Mouse (Mus musculus) T-helper 17 cell (primary cell): ENCODE measurements around the gene Golph3.

ENCODE experiments used
- in situ Hi-C, 2 experiments: fragments of 300-600 bp; cut with MboI, MseI; formaldehyde crosslinking; loops; 1 replicate in 1 of 2; 2 replicates in 1 of 2; pipeline ENCODE4 v1.15.1; 2025; ENCODE audit warnings: high pct_unique_total_duplicates in 2 of 2

The Golph3 gene

DNA sequence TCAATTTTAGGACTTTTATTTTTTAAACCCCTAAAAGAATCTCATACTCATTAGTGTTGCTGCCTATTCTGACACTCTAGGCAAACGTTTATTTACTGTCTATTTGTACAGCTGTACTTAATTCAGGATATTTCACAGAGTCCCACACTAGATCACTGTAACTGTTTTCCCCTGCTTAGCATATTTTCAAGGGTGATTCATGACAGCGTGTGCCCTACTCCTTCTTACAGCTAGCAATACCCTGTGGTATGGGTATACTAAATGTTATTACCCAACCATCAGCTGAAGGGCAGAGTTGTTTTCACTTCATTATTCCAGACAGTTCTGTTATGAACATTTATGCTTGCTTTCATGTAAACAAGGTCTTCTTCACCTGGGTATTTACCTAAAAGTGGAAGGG is 5.3 kb upstream of the Golph3 start:
- in situ Hi-C loops: loop anchor here in 1 of 2 experiments (25.0 kb wide), 1 partner anchor 329 kb away; the partner anchor contains the start of gene Sub1

DNA sequence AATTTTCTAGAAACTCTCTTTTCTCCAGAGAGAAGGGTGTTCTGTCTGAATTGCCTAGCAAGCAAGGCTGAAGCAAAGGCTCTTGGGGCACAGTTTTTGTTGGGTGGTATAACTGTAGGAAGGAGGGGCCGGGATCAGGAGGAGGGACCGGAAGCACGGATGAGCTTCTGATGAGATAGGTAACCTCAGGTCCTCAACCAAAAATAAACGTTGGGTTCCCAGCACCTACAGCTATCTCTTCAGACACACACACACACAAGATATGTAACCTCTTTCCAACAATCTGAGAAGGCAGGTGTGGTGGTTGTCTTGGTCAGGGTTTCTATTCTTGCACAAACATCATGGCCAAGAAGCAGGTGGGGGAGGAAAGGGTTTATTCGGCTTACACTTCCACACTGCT is 4.0 kb upstream of the Golph3 start:
- in situ Hi-C loops: loop anchor here in 1 of 2 experiments (25.0 kb wide), 1 partner anchor 330 kb away; the partner anchor contains the start of gene Sub1

DNA sequence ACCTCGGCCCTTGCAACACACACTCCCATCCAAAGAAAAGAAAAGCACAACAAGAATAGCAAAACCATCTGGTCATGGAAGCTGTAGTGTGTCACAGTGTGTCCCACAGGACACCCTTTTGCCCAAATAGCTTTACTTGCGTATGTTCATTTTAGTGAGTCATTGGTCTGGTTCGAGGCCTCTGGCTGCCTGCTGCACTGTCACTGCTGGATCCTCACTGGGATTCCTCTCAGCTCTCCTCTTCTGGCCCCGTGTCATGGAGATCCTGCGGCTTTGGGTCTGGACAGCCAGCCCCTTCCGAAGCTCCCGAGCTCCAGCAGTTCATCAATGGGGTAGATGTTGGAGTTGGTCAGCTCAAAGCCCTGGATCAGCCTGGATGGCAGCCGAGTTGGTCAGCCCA is 2.8 kb upstream of the Golph3 start:
- in situ Hi-C loops: loop anchor here in 1 of 2 experiments (25.0 kb wide), 1 partner anchor 331 kb away; the partner anchor contains the start of gene Sub1

DNA sequence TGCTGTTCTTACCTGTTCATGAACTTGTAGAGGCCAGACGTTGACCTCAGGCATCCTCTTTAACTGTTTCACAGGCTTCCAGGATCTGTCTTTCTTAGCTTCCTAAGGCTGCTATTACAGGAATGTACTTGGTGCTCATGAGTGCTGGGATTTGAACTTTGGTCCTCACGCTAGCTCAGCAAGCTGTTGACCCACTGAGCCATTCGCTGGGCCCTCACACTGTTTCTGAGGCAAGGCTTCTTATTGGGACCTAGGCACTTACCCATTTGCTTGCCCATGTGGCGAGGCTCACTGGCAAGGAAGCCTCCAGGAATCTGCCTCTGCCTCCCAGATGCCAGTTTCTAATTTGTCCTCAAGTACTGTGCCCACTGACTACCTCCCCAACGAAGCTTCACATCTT is 1.4 kb upstream of the Golph3 start:
- in situ Hi-C loops: loop anchor here in 1 of 2 experiments (25.0 kb wide), 1 partner anchor 333 kb away; the partner anchor contains the start of gene Sub1

DNA sequence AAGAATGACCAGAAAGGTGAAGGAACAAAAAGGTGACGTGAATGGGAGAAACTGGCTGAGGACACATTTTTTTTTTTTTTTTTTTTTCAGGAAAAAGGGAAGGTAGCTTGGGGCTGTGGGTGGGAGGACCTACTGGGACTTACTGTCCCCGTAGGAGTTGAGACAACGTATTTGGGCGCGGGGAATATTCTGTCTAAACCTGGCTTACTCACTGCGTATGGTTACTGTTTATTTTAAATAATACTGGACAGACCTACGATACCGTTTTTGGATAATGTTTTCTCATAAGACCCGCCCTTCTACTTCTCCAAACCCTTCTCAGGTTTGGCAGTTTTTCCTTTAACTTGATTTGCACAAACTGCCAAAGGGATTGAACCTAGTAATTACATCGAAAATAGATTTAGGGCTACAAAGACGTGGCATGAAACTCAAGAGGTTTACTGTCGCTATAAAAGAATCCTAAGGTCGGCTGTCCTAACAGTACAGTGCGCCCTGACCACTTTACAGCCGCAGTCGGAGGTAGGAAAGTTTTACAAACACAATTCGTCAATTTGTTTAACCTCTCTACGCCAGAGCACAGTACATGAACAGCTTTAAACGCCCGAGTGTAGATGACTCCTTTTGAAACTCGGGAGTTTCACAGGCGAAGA is 684 bp upstream of the Golph3 start:
- in situ Hi-C loops: loop anchor here in 1 of 2 experiments (25.0 kb wide), 1 partner anchor 333 kb away; the partner anchor contains the start of gene Sub1

DNA sequence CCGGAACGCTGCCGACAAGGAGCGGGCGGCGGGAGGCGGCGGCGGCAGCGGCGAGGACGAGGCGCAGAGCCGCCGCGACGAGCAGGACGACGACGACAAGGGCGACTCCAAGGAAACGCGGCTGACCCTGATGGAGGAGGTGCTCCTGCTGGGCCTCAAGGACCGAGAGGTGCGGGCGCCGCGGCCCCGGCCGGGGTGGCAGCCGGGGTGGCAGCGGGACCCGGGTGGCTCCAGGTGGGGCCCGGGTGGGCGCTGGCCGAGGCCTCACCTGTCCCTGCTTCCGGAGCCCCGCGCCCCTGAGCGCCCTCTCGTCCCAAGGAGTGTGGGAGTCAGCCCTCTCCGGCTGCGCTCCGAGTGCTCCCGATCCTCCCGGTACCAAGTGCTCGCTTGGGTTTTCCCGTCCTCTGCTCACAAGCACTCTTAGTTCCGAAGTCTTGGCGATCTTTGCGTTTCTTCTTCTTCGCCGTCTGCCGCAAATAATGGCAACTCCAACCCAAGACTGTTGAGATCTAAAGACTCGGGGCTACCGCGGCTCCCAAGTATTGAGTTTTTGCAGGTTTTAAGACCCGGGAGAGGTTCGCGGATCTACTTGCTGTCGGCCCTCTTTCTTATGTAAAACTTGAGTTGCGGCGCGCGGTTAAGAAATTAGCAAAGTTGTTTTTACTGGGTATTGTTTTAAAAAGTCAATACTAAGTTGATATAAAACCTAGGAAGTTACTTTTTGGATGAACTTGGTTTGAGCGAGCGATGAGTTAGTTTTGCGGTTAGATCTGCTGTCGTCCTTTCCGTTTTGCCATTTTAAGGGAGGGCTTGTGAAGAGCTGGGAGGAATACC is 755 bp downstream of the Golph3 start, which contains the start of gene 1810049J17Rik:
TSS of gene 1810049J17Rik (minus strand) at position 112 of the 834 bp plus-strand sequence.
- in situ Hi-C loops: loop anchor here in 1 of 2 experiments (25.0 kb wide), 1 partner anchor 335 kb away; the partner anchor contains the start of gene Sub1

DNA sequence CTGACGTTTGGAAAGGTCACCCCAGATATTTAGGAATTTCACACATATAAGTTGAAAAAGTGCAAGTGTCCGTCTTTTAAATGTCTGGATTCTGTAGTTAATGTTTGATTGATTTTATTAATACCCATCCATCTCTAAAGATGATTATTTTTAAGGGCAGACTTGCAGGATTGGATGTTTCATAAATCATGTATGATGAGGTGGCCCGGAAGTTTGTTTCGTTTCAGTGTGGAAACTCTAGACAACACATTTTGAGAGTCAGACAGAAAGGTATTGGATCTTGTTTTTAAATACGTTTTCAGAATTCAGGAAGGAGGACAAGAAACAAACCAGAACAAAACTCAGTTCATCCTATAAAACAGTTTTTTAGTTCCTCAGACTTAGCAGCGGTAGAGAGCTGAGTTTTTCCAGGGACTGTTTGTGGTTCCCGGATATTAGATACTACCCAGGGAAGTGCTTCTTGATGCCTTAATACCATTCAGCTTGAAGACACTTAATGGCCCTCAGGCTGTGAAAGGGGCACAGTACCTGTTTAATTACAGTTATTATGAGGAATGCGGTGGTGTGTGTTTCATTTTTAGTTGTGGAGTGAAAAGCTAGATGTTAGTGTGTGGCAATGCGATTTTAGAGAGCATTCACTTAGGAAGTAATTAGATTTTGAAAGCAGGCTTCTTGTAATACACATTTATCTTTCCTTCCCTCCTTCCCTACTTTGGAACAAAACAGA is 1.6 kb downstream of the Golph3 start:
- in situ Hi-C loops: loop anchor here in 1 of 2 experiments (25.0 kb wide), 1 partner anchor 336 kb away; the partner anchor contains the start of gene Sub1

DNA sequence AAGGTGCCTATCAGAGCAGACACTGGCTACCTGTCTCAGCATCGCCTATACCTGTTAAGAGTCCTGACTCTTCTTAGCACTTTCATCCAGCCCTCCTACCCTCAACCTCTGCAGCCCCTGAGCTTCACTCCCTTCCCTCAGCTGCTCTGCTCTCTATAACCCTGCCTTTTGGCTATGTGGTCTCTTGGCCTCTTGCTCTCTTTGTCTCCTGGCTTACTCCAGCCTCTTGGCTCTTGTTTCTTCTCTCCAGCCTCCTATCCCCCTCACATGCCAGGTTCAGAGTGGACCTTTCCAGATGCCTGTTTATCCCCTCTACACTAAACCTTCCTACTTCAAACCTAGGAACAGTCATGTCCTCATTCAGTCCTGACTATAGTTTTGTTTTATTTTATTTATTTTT is 3.1 kb downstream of the Golph3 start:
- in situ Hi-C loops: loop anchor here in 1 of 2 experiments (25.0 kb wide), 1 partner anchor 337 kb away; the partner anchor contains the start of gene Sub1

DNA sequence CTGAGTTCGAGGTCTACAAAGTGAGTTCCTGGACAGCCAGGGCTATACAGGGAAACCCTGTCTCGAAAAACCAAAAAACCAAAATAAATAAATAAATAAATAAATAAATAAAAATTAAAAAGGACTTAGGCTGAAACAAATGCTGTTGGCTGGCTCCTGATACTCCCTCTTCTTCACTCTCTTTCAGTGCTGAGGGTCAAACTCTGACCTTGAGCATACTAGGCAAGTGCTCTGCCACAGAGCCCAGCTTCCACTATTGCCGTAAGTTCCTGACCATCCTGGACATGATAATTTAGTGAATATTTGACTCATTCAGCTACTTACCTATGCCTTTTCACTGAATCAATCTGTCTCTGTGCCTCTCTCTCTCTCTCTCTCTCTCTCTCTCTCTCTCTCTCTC is 9.1 kb downstream of the Golph3 start:
- in situ Hi-C loops: no loop called here

DNA sequence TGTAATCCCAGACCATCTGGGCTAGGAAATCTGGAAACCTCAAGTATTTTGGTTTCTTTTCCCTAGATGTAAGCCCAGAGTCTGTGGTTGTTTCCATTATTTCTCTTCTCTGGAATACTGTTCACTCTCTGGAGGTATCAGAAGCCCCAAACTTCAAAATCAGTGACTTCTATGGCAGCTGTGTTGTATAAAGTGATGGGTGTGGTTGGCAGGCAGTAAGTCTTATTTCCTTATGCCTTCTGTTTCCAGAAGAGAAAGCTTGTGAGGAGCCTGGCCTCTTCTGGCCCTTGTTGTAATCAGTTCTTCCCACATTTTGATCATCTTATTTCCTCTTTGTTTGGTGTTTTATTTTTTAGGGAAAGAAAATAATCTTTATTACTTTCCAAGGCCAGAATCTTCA is 9.6 kb downstream of the Golph3 start:
- in situ Hi-C loops: no loop called here

DNA sequence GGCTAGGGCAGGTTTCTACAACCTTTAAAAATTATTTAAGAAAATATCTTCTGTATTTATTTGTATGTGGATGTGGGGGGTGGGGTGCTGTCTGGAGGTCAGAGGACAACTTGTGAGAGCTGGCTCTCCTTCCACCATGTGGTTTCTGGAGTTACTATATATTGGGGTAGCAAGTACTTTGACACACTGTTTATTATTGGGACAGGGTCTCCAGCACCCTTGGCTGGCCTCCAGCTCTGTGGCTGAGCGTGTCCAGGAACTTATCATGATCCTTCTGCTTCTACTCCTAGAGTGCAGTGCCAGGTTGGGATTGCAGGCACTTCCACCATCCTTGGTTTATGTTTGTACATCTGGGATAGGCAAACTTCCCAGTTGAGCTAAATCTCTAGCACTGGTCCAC is 10.1 kb downstream of the Golph3 start:
- in situ Hi-C loops: no loop called here

DNA sequence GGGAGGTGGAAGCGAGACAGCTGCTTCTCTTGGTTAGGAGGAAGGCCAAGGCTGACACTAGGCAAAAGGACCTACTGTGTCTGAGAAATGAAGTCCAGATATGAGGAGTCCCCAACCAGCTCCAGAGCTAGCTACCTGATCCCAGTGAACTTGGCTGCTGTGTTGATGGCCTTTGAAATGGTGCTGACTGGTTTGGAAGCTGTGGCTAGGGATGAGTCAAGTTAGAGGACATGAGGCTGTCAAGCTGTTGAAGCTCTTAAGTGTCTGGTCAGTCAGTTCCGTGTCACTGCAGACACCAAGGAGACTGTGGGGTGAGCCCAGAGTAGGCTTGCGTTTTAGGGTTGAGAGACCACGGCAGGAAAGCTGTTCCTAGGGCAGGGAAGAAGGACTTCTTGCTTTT is 13.1 kb downstream of the Golph3 start:
- in situ Hi-C loops: no loop called here

DNA sequence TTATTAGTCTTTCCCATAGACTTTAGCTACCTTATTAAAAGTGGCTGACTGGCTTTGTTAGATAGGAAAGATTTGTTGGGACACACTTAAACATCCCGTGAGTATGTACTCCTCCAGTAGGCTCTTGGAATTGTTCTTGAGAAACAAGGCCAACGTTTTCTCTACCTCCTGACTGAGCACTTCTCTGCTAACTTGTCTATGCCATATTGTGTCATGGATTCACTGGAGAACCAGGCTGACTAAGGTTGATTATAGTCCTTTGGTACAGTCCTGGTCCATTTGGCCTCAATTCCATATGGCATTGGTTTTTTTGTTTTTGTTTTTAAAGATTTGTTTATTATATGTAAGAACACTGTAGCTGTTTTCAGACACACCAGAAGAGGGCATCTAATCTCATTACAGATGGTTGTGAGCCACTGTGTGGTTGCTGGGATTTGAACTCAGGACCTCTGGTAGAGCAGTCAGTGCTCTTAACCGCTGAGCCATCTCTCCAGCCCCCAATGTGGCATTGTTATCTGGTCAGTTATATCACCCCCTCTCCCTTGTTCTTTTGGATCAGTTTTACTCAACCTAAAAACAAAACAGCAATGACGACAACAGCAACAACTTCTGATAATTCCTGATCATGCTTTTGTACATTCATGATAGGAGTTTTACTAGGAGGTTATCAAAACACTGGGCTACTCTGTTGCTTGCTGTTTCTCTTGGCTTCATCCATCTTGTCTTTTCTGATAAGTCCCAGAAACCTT is 16.0 kb downstream of the Golph3 start:
- in situ Hi-C loops: no loop called here

DNA sequence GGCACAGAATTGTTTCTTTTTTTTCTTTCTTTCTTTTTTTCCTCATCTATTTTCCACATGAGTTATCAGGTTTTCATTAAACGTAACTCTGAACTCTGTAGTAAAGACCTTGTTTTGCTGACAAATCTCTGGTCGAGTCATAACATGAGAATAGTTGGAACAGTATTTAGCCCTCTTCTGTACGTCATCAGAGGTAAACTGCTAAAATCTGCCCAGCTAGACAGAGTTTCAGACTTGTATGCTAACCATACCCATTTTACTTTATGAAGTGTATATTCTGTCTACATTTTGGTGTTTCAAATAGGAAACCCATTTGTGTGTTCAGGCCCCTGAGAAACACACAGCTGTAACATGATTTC is 16.5 kb downstream of the Golph3 start:
- in situ Hi-C loops: no loop called here

DNA sequence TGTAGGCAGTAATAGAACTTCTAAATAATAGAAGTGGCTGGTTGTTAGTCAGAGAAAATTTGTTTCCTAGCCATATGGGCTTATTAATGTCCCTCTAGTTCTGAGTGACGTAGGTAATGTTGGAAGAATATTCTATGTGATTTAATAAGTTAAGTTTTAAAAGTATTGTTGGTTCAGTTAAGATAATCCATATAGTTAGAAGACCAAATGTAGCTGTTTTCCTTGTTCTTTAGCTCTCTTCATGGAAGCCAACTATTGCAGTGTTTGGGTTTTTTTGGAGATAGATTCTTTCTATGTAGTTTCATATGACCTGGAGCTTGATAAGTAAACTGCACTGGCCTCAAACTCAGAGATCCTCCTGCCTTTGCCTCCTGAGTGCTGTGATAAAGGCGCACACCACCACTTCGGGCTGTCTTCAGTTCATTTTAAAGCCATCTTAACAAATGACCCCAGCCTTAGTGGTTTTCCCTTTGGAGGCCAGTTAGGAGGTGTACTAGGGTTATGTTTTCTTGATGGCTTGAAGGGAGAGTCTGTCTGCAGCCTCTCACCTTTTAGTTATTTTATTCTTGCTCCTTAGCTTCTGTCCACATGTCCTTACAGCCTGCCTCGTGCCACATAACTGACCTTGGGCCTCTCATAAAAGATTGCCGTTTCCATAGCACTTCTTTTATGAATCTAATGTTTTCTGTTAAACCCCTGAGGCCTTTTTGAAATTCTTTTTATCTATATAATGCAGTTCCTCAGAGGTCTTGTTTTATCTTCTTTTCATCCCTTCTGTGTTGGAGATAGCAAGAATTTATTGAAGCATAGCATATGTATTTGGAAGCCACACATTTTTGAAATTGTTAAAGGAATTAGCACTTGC is 19.5 kb downstream of the Golph3 start:
- in situ Hi-C loops: no loop called here

DNA sequence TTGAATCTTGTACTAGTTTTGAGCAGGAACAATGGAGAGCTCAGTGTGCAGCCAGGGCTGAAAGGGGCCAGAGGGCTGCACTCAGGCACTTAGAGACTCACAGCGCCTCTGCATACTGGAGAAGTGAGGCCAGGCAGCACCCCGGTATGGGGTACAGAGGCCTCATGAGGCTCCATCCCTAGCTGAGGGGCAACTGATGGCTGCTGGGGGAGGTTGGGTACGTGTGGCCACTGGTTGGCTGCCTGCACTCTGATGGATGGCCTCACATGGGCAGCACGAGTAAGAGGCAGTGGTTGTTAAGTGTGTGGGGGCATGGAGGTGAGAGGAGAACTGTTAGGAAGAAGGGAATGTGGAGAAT is 20.1 kb downstream of the Golph3 start:
- in situ Hi-C loops: no loop called here

DNA sequence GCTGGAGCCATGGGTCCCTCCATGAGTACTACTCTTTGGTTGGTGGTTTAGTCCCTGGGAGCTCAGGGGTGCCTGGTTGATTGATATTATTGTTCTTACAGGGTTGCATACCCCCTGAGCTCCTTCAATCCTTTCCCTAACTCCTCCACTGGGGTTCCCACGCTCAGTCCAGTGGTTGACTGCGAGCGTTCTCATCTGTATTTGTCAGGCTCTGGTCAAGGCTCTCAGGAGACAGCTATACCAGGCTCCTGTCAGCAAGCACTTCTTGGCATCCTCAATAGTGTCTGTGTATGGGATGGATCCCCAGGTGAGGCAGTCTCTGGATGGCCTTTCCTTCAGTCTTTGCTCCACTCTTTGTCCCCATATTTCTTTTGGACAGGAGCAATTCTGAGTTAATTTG is 25.7 kb downstream of the Golph3 start:
- in situ Hi-C loops: no loop called here

DNA sequence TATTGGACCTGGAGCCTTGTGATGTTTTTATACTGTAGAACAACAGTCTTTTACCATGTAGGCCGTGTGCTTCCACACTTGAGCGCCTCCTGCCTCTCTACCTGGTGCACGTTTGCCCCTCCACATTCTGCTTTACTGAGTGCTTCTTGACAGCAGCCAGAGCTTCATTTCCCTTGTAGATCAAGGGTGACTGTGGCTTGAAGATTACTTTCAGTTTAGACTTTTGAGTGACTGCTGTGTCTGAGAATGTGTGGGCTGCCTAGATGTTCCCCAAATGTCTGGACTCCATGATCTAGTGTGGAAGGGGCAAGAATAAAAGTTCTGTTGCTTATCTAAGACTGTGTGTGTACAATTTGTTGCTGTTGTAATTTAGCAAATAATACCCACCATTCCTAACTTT is 27.7 kb downstream of the Golph3 start:
- in situ Hi-C loops: no loop called here

DNA sequence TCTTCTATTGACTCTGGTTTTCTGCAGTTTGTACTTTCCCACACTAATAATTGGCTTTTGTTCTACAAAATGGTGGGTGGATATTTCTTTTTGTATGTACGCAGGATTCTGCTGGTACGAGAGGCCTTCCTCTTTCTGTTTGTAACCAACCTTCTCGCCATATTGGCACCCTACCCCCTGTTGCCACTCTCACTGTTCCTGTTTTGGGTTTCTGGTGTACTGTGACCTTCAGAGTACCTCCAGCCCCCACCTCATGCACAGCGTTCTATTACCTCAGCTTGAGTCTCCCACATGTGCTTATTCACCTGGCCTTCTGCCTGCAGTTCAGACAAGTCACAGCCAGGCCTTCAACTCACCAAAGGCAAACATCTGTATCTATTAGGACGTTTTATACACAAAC is 28.6 kb downstream of the Golph3 start:
- in situ Hi-C loops: no loop called here

DNA sequence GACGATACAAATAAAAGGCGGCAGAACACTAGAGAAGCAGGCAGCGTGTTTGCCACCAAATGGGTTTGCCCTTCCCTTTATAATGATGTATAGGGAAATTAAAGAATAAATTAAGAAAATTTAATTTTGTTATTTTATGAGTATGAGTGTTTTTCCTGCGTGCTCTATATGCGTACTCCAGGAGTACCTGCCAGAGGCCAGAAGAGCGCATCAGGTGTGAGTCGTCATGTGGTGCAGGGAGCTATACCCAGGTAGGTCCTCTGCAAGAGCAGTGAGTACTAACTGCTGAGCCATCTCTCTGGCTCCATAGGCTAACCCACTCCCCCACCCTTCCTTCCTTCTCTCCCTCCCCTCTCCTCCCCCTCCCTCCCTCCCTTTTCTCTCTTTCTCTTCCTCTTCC is 30.2 kb downstream of the Golph3 start:
- in situ Hi-C loops: no loop called here
